Mouse (Mus musculus) heart, embryonic 11.5 days (tissue): ENCODE data around the gene Atp8b4. TPM values are rescaled to one million over a fixed set of nuclear protein-coding genes. Genes with fewer than 3 reads are reported as not detected.

ENCODE experiments used
- ATAC-seq: fragments of 200-750 bp; cut with Nextera tagmentation; replicated peaks from 2 replicates; pipeline ENCODE4 v1.8.0; 2017; ENCODE audit warnings: moderate library complexity; ENCODE audit not compliant: insufficient number of reproducible peaks, low FRiP score, low TSS enrichment
- H3K27ac ChIP-seq: fragments of 300-500 bp; sonication (generic); 2 replicates; pipeline ENCODE4 v1.5.1; 2014; ENCODE audit warnings: mild to moderate bottlenecking, low read depth, low read length
- H3K27me3 ChIP-seq: fragments of 300-500 bp; sonication (generic); 2 replicates; pipeline ENCODE4 v1.6.1; 2014; ENCODE audit warnings: mild to moderate bottlenecking, low read length, mixed read lengths; ENCODE audit not compliant: control insufficient read depth, insufficient read depth
- H3K36me3 ChIP-seq: fragments of 300-500 bp; sonication (generic); 2 replicates; pipeline ENCODE4 v1.6.1; 2014; ENCODE audit warnings: mild to moderate bottlenecking, low read length, moderate library complexity, mixed read lengths; ENCODE audit not compliant: control insufficient read depth, insufficient read depth
- H3K4me1 ChIP-seq: fragments of 300-500 bp; sonication (generic); 2 replicates; pipeline ENCODE4 v1.6.1; 2014; ENCODE audit warnings: low read length; ENCODE audit not compliant: control insufficient read depth, insufficient read depth
- H3K4me2 ChIP-seq: fragments of 300-500 bp; sonication (generic); 2 replicates; pipeline ENCODE4 v1.6.1; 2014; ENCODE audit warnings: mild to moderate bottlenecking, moderate library complexity
- H3K4me3 ChIP-seq: fragments of 300-500 bp; sonication (generic); 2 replicates; pipeline ENCODE4 v1.5.1; 2014; ENCODE audit warnings: low read depth, low read length
- H3K9ac ChIP-seq: fragments of 300-500 bp; sonication (generic); 2 replicates; pipeline ENCODE4 v1.6.1; 2014; ENCODE audit warnings: mild to moderate bottlenecking, low read depth, low read length, moderate library complexity
- H3K9me3 ChIP-seq: fragments of 300-500 bp; sonication (generic); replicated peaks from 2 replicates; pipeline ENCODE4 v1.6.1; 2016; ENCODE audit warnings: low read length; ENCODE audit not compliant: control insufficient read depth
- WGBS: fragments of 180-500 bp; shearing (Covaris S2); extraction: QIAGEN DNeasy Blood & Tissue Kit; methylation state at CpG from one replicate; pipeline ENCODE4 v1.1.7; 2014; ENCODE audit not compliant: insufficient replicate concordance; 5-methylcytosine and 5-hydroxymethylcytosine counted together
- polyA plus RNA-seq: library from polyadenylated mRNA; unstranded; fragments of >200 nt; fragmentation: Nextera tagmentation; extraction: Ambion mirVana; gene quantifications from 2 replicates; pipeline ENCODE4 v1.2.1, GENCODE M21; 2014

Atp8b4 gene
- polyA plus RNA-seq = 0.17 and 0.25 TPM in 2 replicates

DNA sequence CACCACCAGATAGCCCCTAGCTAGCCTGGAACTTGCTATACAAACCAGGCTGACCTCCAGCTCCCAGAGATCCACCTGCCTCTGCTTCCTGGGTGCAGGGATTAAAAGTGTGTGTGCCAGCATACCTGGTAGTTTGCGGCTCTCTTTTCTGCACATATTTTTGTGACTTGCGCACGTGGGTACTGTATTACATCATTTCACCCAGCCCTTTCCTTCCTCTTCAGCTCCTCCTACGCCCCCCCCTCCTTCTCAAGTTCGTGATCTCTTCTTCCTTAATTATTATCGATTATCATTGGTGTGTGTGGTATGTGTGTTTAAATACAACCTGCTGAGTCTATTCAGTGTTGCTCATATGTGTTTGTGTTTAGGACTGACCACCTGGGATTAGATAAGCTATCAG lies at the start of gene Atp8b4:
Gene Atp8b4, minus strand, starts transcription at position 154 of the 400 bp plus-strand sequence.
- Histone ChIP-seq H3K27ac (no peak within 1 kb of the TSS), H3K36me3 (no peaks in the 10 kb centered on the region), H3K4me3 (no peak within 1 kb of the TSS), H3K4me2 (no peak within 1 kb of the TSS), H3K27me3 (no peaks in the 10 kb centered on the region), H3K9ac (no peak within 1 kb of the TSS), H3K4me1 (no peaks in the 10 kb centered on the region), H3K9me3 (no peaks in the 10 kb centered on the region)
- no peak for ATAC-seq
- WGBS = 79% methylated on average over 6 of the region's 6 CpGs

- WGBS = 80% methylated on average over 7 of the region's 7 CpGs
- Histone ChIP-seq H3K9me3 (no peaks in the 10 kb centered on the region), H3K4me1 (peaks cover 5% of the 10 kb centered on the region; the same call in 1 of the 2 replicates), H3K4me3 (no peak overlapping the region), H3K4me2 (no peak overlapping the region), H3K27ac (no peak overlapping the region), H3K36me3 (no peaks in the 10 kb centered on the region), H3K27me3 (peaks cover 44% of the 10 kb centered on the region), H3K9ac (no peak overlapping the region)
- no peak for ATAC-seq
These were observed 49.2 kb upstream of the Atp8b4 start for GRCm38 (mm10) chr2:126549681-126550080.

DNA sequence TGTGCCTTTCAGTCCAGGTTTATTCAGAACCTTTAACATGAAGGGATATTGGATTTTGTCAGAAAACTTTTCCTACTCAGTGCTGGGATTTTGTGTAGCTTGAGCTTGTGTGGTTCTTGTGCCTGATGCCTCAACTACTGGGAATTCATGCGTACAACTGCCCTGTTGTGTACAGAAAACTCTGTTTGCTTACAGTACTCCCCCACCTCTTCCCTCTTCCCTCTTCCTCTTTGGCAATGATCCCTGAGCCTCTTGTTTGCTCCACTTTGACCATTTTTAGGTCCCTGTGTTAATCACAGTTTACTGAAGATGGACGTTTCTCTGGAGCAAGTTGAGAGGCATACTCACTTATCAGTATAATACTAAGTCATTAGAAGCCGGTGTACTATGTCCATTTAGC lies 45.9 kb upstream of the Atp8b4 start:
- no peak for ATAC-seq

GRCm38 (mm10) chr2:126545297-126545696 lies 44.8 kb upstream of the Atp8b4 start:
- WGBS = 66% methylated on average over 5 of the region's 5 CpGs
- H3K27ac ChIP-seq = no peak overlapping the region
- no peak overlapping the region for H3K4me2 ChIP-seq
- H3K36me3 ChIP-seq = no peaks in the 10 kb centered on the region
- no peaks in the 10 kb centered on the region for H3K9me3 ChIP-seq
- H3K27me3 ChIP-seq = peaks cover 4% of the 10 kb centered on the region; the same call in 1 of the 2 replicates
- H3K4me3 ChIP-seq = no peak overlapping the region
- ATAC-seq = no peak
- H3K9ac ChIP-seq = no peak overlapping the region
- no peaks in the 10 kb centered on the region for H3K4me1 ChIP-seq

More for the DNA sequence above, 45.9 kb upstream of the Atp8b4 start:
- Histone ChIP-seq H3K27me3 (peaks cover 14% of the 10 kb centered on the region), H3K36me3 (no peaks in the 10 kb centered on the region), H3K4me1 (no peaks in the 10 kb centered on the region), H3K9me3 (no peaks in the 10 kb centered on the region), H3K27ac (no peak overlapping the region), H3K4me3 (no peak overlapping the region), H3K4me2 (no peak overlapping the region), H3K9ac (no peak overlapping the region)
- WGBS = 72% methylated on average over 3 of the region's 3 CpGs

- Histone ChIP-seq H3K4me2 (no peak overlapping the region), H3K4me1 (no peaks in the 10 kb centered on the region), H3K9ac (no peak overlapping the region), H3K27me3 (no peaks in the 10 kb centered on the region), H3K4me3 (no peak overlapping the region), H3K27ac (no peak overlapping the region), H3K36me3 (no peaks in the 10 kb centered on the region), H3K9me3 (no peaks in the 10 kb centered on the region)
- ATAC-seq = no peak
- WGBS = 84% methylated on average over 5 of the region's 5 CpGs
These were observed 41.7 kb upstream of the Atp8b4 start for GRCm38 (mm10) chr2:126542211-126542610.

- WGBS = 65% methylated on average over 6 of the region's 6 CpGs
- Histone ChIP-seq H3K27ac (no peak overlapping the region), H3K9ac (no peak overlapping the region), H3K4me3 (no peak overlapping the region), H3K27me3 (no peaks in the 10 kb centered on the region), H3K9me3 (no peaks in the 10 kb centered on the region), H3K36me3 (no peaks in the 10 kb centered on the region), H3K4me2 (no peak overlapping the region), H3K4me1 (no peaks in the 10 kb centered on the region)
- no peak for ATAC-seq
These were observed 40.0 kb upstream of the Atp8b4 start for GRCm38 (mm10) chr2:126540390-126540925.

DNA sequence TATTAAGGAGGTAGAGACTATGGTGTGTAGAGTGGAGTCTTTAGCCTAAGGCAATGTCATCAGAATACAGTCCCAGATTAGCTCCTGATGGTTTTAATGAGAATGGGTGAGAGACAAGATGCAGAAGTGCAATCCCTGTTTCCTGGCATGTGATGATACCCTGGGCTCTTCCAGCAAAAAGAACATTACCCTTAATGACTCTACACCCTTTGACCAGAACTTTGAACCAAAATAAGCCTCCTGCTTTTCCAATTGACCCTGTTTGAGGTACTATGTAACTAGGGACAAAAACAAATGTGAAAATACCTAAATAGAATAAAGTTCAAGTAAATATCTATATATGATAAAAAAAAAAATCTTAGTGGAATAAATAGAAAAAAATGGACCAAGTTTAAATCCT lies 37.2 kb upstream of the Atp8b4 start:
- H3K27ac ChIP-seq = no peak overlapping the region
- H3K4me3 ChIP-seq = no peak overlapping the region
- H3K4me1 ChIP-seq = no peaks in the 10 kb centered on the region
- no peak for ATAC-seq
- no peaks in the 10 kb centered on the region for H3K27me3 ChIP-seq
- H3K4me2 ChIP-seq = no peak overlapping the region
- H3K36me3 ChIP-seq = no peaks in the 10 kb centered on the region
- no peaks in the 10 kb centered on the region for H3K9me3 ChIP-seq
- no peak overlapping the region for H3K9ac ChIP-seq

GRCm38 (mm10) chr2:126530581-126530980 lies 30.1 kb upstream of the Atp8b4 start:
- H3K36me3 ChIP-seq = no peaks in the 10 kb centered on the region

DNA sequence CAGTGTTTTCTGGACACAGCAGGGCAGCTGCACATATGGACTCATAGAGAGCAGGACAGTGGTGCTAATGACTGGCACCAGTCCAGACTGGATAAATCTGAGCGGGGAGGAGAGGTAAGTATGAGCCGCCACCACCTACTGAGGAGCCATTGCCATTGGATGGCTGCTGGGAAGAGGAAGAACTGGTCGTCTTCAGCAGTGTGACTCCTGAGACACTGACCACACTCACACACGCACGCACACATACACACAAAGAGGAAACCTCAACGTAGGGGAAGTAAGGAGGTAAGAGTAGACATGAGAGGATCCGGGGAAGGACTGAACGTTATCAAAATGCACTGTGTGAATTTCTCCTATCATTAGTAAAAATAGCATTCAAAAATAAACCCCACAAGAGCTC lies 27.0 kb upstream of the Atp8b4 start:
- ATAC-seq = no peak

More at GRCm38 (mm10) chr2:126530581-126530980, 30.1 kb upstream of the Atp8b4 start:
- Histone ChIP-seq H3K9me3 (no peaks in the 10 kb centered on the region), H3K4me1 (no peaks in the 10 kb centered on the region), H3K4me2 (no peak overlapping the region), H3K27me3 (no peaks in the 10 kb centered on the region), H3K9ac (no peak overlapping the region), H3K27ac (no peak overlapping the region), H3K4me3 (no peak overlapping the region)
- no peak for ATAC-seq
- WGBS = 73% methylated on average over 3 of the region's 3 CpGs

More for the DNA sequence above, 27.0 kb upstream of the Atp8b4 start:
- WGBS = 85% methylated on average over 8 of the region's 8 CpGs
- Histone ChIP-seq H3K9ac (no peak overlapping the region), H3K27ac (no peak overlapping the region), H3K4me3 (no peak overlapping the region), H3K9me3 (no peaks in the 10 kb centered on the region), H3K27me3 (no peaks in the 10 kb centered on the region), H3K4me1 (no peaks in the 10 kb centered on the region), H3K36me3 (no peaks in the 10 kb centered on the region), H3K4me2 (no peak overlapping the region)
